Mouse (Mus musculus): ENCODE measurements around the gene Pcdh9. TPM values are rescaled to one million over a fixed set of nuclear protein-coding genes. Genes with fewer than 3 reads are reported as not detected.

Pcdh9 gene
- polyA plus RNA-seq, 1 experiment from 2014 or later, result 50.9 TPM

DNA sequence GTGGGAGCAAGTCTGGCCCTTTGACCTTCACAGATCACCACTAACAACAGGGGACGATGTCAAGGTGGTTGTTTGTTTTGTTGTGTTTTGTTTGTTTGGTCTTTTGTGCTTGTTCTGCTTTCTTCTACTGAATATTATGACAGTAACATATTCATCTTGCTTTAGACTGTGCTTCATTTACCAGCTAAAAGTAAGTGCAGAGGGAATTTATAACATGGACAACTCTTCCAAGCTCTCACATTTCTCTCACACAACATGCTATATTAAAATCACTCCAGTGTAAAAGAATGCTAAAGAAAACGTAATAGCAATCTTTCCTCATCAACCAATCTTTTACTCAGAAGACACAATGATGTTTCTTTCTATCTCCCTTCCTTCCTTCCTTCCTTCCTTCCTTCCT is 787.7 kb downstream of the Pcdh9 start:
- H3K9me3 ChIP-seq (ENCODE audit: control insufficient read depth, low read length), result no peaks in the 10 kb centered on the region
- no peaks in the 10 kb centered on the region for H3K36me3 ChIP-seq (ENCODE audit: control insufficient read depth, insufficient read depth, low read length)
- no peak overlapping the region for H3K4me3 ChIP-seq (ENCODE audit: low read depth, low read length)
- no peak for ATAC-seq (ENCODE audit: low FRiP score)
- 63% methylated on average over 2 of the region's 2 CpGs for WGBS
- no peak for DNase-seq (ENCODE audit: low spot score)
- no peak overlapping the region for H3K9ac ChIP-seq (ENCODE audit: low read depth, low read length)
- no peaks in the 10 kb centered on the region for H3K27me3 ChIP-seq (ENCODE audit: control insufficient read depth, insufficient read depth, low read length)
- H3K4me1 ChIP-seq (replicated peaks; ENCODE audit: control insufficient read depth, insufficient read depth, low read length), result no peaks in the 10 kb centered on the region
- no peak overlapping the region for H3K4me2 ChIP-seq (replicated peaks; ENCODE audit: low read depth, low read length)
- H3K27ac ChIP-seq (ENCODE audit: low read depth, low read length), result no peak overlapping the region

GRCm38 (mm10) chr14:93095081-93095480 is 795.4 kb downstream of the Pcdh9 start:
- H3K36me3 ChIP-seq (ENCODE audit: control insufficient read depth, insufficient read depth, low read length), result no peaks in the 10 kb centered on the region
- no peaks in the 10 kb centered on the region for H3K4me1 ChIP-seq (replicated peaks; ENCODE audit: control insufficient read depth, insufficient read depth, low read length)
- no peaks in the 10 kb centered on the region for H3K9me3 ChIP-seq (ENCODE audit: control insufficient read depth, low read length)
- WGBS, result 67% methylated on average over 2 of the region's 2 CpGs
- H3K9ac ChIP-seq (ENCODE audit: low read depth, low read length), result no peak overlapping the region
- H3K27me3 ChIP-seq (ENCODE audit: control insufficient read depth, insufficient read depth, low read length), result no peaks in the 10 kb centered on the region
- H3K4me2 ChIP-seq (replicated peaks; ENCODE audit: low read depth, low read length), result no peak overlapping the region
- DNase-seq (ENCODE audit: low spot score) (no peak), ATAC-seq (ENCODE audit: low FRiP score) (no peak)
- no peak overlapping the region for H3K4me3 ChIP-seq (ENCODE audit: low read depth, low read length)
- no peak overlapping the region for H3K27ac ChIP-seq (ENCODE audit: low read depth, low read length)

DNA sequence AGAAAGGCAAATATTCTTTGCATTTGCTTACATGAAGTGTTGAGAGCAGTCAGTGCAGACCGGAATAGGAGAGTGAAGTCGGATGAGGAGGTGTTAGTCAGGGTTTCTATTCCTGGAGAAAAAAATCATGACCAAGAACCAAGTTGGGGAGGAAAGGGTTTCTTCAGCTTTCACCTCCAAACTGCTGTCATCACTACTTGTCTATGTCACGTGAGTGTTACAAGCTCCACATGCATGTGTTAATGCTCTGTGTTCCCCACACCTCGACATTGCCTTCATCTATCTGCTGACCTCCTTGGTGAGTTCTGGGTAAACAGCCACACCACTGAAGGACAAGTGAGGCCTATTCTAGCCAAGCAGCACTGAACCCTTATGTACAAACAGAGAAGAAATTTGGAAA is 797.7 kb downstream of the Pcdh9 start:
- Histone ChIP-seq H3K27me3 (ENCODE audit: control insufficient read depth, insufficient read depth, low read length) (no peaks in the 10 kb centered on the region), H3K36me3 (ENCODE audit: control insufficient read depth, insufficient read depth, low read length) (no peaks in the 10 kb centered on the region), H3K4me1 (replicated peaks; ENCODE audit: control insufficient read depth, insufficient read depth, low read length) (no peaks in the 10 kb centered on the region), H3K27ac (ENCODE audit: low read depth, low read length) (no peak overlapping the region), H3K4me3 (ENCODE audit: low read depth, low read length) (no peak overlapping the region), H3K9me3 (ENCODE audit: control insufficient read depth, low read length) (no peaks in the 10 kb centered on the region), H3K4me2 (replicated peaks; ENCODE audit: low read depth, low read length) (no peak overlapping the region), H3K9ac (ENCODE audit: low read depth, low read length) (no peak overlapping the region)
- DNase-seq (ENCODE audit: low spot score) (no peak), ATAC-seq (ENCODE audit: low FRiP score) (no peak)
- WGBS, result 82% methylated on average over 4 of the region's 4 CpGs

GRCm38 (mm10) chr14:93085646-93086045 is 804.8 kb downstream of the Pcdh9 start:
- no peak for DNase-seq (ENCODE audit: low spot score)
- Histone ChIP-seq H3K27ac (ENCODE audit: low read depth, low read length) (no peak overlapping the region), H3K9ac (ENCODE audit: low read depth, low read length) (no peak overlapping the region), H3K36me3 (ENCODE audit: control insufficient read depth, insufficient read depth, low read length) (no peaks in the 10 kb centered on the region), H3K4me3 (ENCODE audit: low read depth, low read length) (no peak overlapping the region), H3K9me3 (ENCODE audit: control insufficient read depth, low read length) (no peaks in the 10 kb centered on the region), H3K27me3 (ENCODE audit: control insufficient read depth, insufficient read depth, low read length) (no peaks in the 10 kb centered on the region), H3K4me1 (replicated peaks; ENCODE audit: control insufficient read depth, insufficient read depth, low read length) (no peaks in the 10 kb centered on the region; the same call in 1 of the 2 replicates), H3K4me2 (replicated peaks; ENCODE audit: low read depth, low read length) (no peak overlapping the region)
- WGBS, result 79% methylated on average over 2 of the region's 2 CpGs
- ATAC-seq (ENCODE audit: low FRiP score), result no peak

GRCm38 (mm10) chr14:93083140-93083539 is 807.3 kb downstream of the Pcdh9 start:
- H3K9me3 ChIP-seq (ENCODE audit: control insufficient read depth, low read length), result no peaks in the 10 kb centered on the region
- 22% methylated on average over 2 of the region's 2 CpGs for WGBS
- no peak overlapping the region for H3K27ac ChIP-seq (ENCODE audit: low read depth, low read length)
- ATAC-seq (ENCODE audit: low FRiP score), result peak; percentile 89
- H3K4me3 ChIP-seq (ENCODE audit: low read depth, low read length), result no peak overlapping the region
- no peak overlapping the region for H3K9ac ChIP-seq (ENCODE audit: low read depth, low read length)
- H3K27me3 ChIP-seq (ENCODE audit: control insufficient read depth, insufficient read depth, low read length), result no peaks in the 10 kb centered on the region
- H3K36me3 ChIP-seq (ENCODE audit: control insufficient read depth, insufficient read depth, low read length), result no peaks in the 10 kb centered on the region
- no peak for DNase-seq (ENCODE audit: low spot score)
- no peaks in the 10 kb centered on the region; the same call in 1 of the 2 replicates for H3K4me1 ChIP-seq (replicated peaks; ENCODE audit: control insufficient read depth, insufficient read depth, low read length)
- no peak overlapping the region for H3K4me2 ChIP-seq (replicated peaks; ENCODE audit: low read depth, low read length)

DNA sequence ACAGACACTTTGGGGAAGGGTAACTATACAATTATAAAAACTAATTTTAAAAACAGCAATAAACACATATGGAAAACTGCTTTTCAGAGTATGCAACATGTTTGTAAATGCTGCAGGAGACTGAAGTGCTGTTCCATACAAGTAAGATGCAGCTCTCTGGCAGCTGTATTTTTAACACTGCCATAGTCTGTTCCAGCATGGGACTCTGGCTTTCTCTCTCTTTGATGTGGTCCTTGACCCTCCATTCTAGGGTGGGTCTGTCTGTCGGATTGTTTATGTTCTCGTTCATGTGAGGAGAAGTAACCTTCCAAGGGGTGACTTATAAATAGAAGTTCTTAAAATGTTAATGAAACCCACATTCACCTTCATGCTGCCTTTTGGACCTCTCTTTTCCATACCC is 809.6 kb downstream of the Pcdh9 start:
- DNase-seq (ENCODE audit: low spot score), result no peak
- H3K4me3 ChIP-seq (ENCODE audit: low read depth, low read length), result no peak overlapping the region
- H3K36me3 ChIP-seq (ENCODE audit: control insufficient read depth, insufficient read depth, low read length), result no peaks in the 10 kb centered on the region
- no peaks in the 10 kb centered on the region for H3K27me3 ChIP-seq (ENCODE audit: control insufficient read depth, insufficient read depth, low read length)
- ATAC-seq (ENCODE audit: low FRiP score), result no peak
- no peaks in the 10 kb centered on the region for H3K9me3 ChIP-seq (ENCODE audit: control insufficient read depth, low read length)
- no peaks in the 10 kb centered on the region; the same call in 1 of the 2 replicates for H3K4me1 ChIP-seq (replicated peaks; ENCODE audit: control insufficient read depth, insufficient read depth, low read length)
- WGBS, result 14% methylated on average over 2 of the region's 2 CpGs
- no peak overlapping the region for H3K4me2 ChIP-seq (replicated peaks; ENCODE audit: low read depth, low read length)
- H3K9ac ChIP-seq (ENCODE audit: low read depth, low read length), result no peak overlapping the region
- H3K27ac ChIP-seq (ENCODE audit: low read depth, low read length), result no peak overlapping the region

DNA sequence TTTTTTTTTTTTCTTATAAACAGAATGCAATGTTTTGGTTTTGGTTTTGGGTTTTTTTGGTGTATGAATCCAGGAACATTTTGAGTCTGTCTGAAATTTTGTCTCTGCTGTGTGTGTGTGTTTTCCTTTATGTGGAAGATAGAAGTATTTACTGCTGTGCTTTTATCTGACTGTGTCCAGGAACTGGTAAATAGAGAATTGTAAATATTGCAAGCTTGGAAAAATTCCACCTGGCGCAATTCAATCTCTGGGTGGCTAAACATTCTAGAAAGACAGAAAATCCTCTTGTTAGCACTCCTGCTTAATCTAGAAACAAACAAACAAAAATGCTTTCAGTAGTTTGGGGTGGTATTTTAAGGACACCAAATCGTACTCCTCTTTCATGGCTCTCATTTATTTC is 814.7 kb downstream of the Pcdh9 start:
- DNase-seq (ENCODE audit: low spot score), result no peak

DNA sequence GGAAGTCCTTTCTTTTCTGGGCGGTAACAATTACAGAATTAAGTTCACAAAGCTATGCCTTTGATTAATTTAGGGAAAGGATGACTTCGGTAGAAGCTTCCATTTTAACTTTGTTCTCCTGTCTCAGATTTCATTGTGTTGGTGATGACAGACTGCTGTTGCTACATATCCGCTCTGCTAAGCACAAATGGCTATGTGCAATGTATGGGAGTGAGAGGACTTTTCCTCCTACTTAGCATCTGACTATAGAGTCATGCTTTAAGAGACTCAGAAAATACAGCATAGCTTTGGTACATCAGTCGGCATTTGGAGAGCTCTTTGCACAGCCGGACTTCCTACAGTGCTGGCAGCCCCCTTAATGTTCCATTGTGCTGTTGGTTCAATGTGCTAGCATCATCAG is 818.1 kb downstream of the Pcdh9 start:
- no peaks in the 10 kb centered on the region for H3K27me3 ChIP-seq (ENCODE audit: control insufficient read depth, insufficient read depth, low read length)

More for the DNA sequence above, 814.7 kb downstream of the Pcdh9 start:
- Histone ChIP-seq H3K36me3 (ENCODE audit: control insufficient read depth, insufficient read depth, low read length) (no peaks in the 10 kb centered on the region), H3K9ac (ENCODE audit: low read depth, low read length) (no peak overlapping the region), H3K4me3 (ENCODE audit: low read depth, low read length) (no peak overlapping the region), H3K9me3 (ENCODE audit: control insufficient read depth, low read length) (no peaks in the 10 kb centered on the region), H3K4me1 (replicated peaks; ENCODE audit: control insufficient read depth, insufficient read depth, low read length) (no peaks in the 10 kb centered on the region), H3K27me3 (ENCODE audit: control insufficient read depth, insufficient read depth, low read length) (no peaks in the 10 kb centered on the region), H3K27ac (ENCODE audit: low read depth, low read length) (no peak overlapping the region), H3K4me2 (replicated peaks; ENCODE audit: low read depth, low read length) (no peak overlapping the region)
- ATAC-seq (ENCODE audit: low FRiP score), result no peak
- WGBS, result 70% methylated on average over 2 of the region's 2 CpGs

GRCm38 (mm10) chr14:93070140-93070539 is 820.3 kb downstream of the Pcdh9 start:
- H3K4me2 ChIP-seq (replicated peaks; ENCODE audit: low read depth, low read length), result no peak overlapping the region
- DNase-seq (ENCODE audit: low spot score) (no peak), ATAC-seq (ENCODE audit: low FRiP score) (no peak)
- H3K9ac ChIP-seq (ENCODE audit: low read depth, low read length), result no peak overlapping the region
- no peaks in the 10 kb centered on the region for H3K4me1 ChIP-seq (replicated peaks; ENCODE audit: control insufficient read depth, insufficient read depth, low read length)
- H3K4me3 ChIP-seq (ENCODE audit: low read depth, low read length), result no peak overlapping the region
- no peaks in the 10 kb centered on the region for H3K27me3 ChIP-seq (ENCODE audit: control insufficient read depth, insufficient read depth, low read length)
- WGBS, result 43% methylated on average over 4 of the region's 4 CpGs
- no peaks in the 10 kb centered on the region for H3K36me3 ChIP-seq (ENCODE audit: control insufficient read depth, insufficient read depth, low read length)
- H3K9me3 ChIP-seq (ENCODE audit: control insufficient read depth, low read length), result no peaks in the 10 kb centered on the region
- no peak overlapping the region for H3K27ac ChIP-seq (ENCODE audit: low read depth, low read length)

More for the DNA sequence above, 818.1 kb downstream of the Pcdh9 start:
- no peaks in the 10 kb centered on the region for H3K4me1 ChIP-seq (replicated peaks; ENCODE audit: control insufficient read depth, insufficient read depth, low read length)
- WGBS, result 64% methylated on average over 5 of the region's 5 CpGs
- H3K9ac ChIP-seq (ENCODE audit: low read depth, low read length), result no peak overlapping the region
- no peak overlapping the region for H3K27ac ChIP-seq (ENCODE audit: low read depth, low read length)
- no peak overlapping the region for H3K4me2 ChIP-seq (replicated peaks; ENCODE audit: low read depth, low read length)
- ATAC-seq (ENCODE audit: low FRiP score) (no peak), DNase-seq (ENCODE audit: low spot score) (no peak)
- no peaks in the 10 kb centered on the region for H3K9me3 ChIP-seq (ENCODE audit: control insufficient read depth, low read length)
- H3K4me3 ChIP-seq (ENCODE audit: low read depth, low read length), result no peak overlapping the region
- no peaks in the 10 kb centered on the region for H3K36me3 ChIP-seq (ENCODE audit: control insufficient read depth, insufficient read depth, low read length)

Measured in hindbrain, embryonic 11.5 days (tissue).